In the genomic region with DNA sequence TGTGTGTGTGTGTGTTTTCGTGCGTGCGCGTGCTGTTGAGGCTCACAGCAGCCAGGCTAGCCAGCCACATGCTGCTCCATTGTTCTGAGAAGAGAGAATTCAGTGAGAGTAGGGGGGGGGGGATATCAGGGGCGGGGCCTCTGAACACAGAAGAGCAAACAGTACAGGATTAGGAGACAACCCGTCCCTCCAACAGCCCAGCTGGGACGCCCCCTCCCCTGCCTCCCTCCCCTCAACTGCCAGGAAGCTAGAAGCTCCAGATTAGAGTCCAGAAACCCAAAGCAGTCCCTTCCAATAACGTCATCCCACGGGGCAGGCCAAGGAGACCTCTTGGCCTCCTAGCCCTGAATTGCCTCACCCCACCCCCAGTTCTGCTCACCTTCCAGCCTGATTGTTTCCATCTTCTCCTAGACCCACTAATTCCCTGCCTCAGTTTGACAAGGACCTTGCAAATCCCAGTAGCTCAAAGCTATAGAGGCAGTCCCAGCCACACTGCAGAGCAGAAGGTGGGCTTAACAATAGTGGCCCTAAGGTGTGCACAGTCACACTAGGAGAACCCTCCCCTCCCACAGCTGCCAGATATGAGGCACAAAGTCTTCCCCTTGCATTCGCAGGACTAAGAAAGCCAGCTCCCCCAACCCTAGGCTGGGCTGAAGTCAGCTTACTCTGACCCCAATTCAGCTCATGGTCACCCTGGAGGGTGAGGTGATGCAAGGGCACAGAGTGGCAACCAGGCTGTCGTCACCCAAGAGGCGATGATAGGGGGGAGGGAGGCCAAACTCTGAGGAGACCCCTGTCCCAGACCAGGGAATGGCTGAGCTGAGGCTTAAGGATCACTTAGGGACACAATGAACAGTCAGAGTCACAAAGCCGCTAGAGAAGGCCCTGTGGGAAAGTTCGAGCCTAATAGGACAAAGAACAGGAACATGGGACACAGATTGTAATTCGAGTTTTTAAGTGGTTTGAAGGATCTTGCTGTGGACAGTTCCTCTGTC, we compare ENCODE assay signal across 9 mouse cellular contexts. TPM values are rescaled to one million over a fixed set of nuclear protein-coding genes. Genes with fewer than 3 reads are reported as not detected.
DNase-seq lines count a peak whose midpoint lies in the region; ATAC-seq lines count a peak whose summit lies in the region.
"Had no signal": no experiment of that assay in that cellular context is flagged by ENCODE, and none has a peak within 500 bp of the region (broad histone marks: within the 10 kb centered on the region; RNA-seq: fewer than 3 reads in every experiment).

No protein-coding gene starts in this region.

- peak overlapping the region; percentile 80 for H3K4me3 ChIP-seq in heart, embryonic 10.5 days
- H3K4me3 ChIP-seq in heart, embryonic 15.5 days, result peak overlapping the region; percentile 82

- H3K27ac ChIP-seq in heart, embryonic 10.5 days, result peak overlapping the region; percentile 87
- H3K27ac ChIP-seq in heart, embryonic 15.5 days, result peak overlapping the region; percentile 88

- peak; percentile 83 for DNase-seq in heart, embryonic 10.5 days (ENCODE audit: low spot score)
- no peak for DNase-seq in heart, postnatal 25 days (ENCODE audit: low spot score)
- DNase-seq in ZHBTc4 (ENCODE audit: low read depth, low spot score), result peak; percentile 54
- peak; percentile 25 for DNase-seq in lung, postnatal 36 days
- DNase-seq in frontal cortex, postnatal 36 days (ENCODE audit: low spot score in 2 of 2), result no peak
- DNase-seq in cerebellum, adult 9-10 months, result no peak
- DNase-seq in layer of hippocampus, postnatal 10 days (ENCODE audit: low spot score in 2 of 2), result no peak

- peak overlapping the region; percentile 93 for H3K4me2 ChIP-seq in heart, embryonic 15.5 days

- peak overlapping the region; percentile 76 for H3K9ac ChIP-seq in heart, embryonic 15.5 days

- intact Hi-C loops in heart, postnatal 25 days (cut with DNase I), result no loop called here

- ATAC-seq in heart, embryonic 15.5 days (replicated peaks; ENCODE audit: insufficient number of reproducible peaks, insufficient read depth, low FRiP score, low read depth), result no peak

- peaks cover 71% of the 10 kb centered on the region for H3K4me1 ChIP-seq in heart, embryonic 10.5 days
- peaks cover 61% of the 10 kb centered on the region for H3K4me1 ChIP-seq in heart, embryonic 15.5 days (replicated peaks)

- H3K36me3 ChIP-seq in heart, embryonic 10.5 days, result peaks cover 4% of the 10 kb centered on the region; the same call in 1 of the 2 replicates
- no peaks in the 10 kb centered on the region for H3K36me3 ChIP-seq in heart, embryonic 15.5 days

- H3K27me3 ChIP-seq in heart, embryonic 10.5 days (ENCODE audit: insufficient read depth, poor library complexity, severe bottlenecking), result peaks cover 8% of the 10 kb centered on the region; the same call in 1 of the 2 replicates
- peaks cover 4% of the 10 kb centered on the region; the same call in 1 of the 2 replicates for H3K27me3 ChIP-seq in heart, embryonic 15.5 days

- WGBS in heart, embryonic 10.5 days, result 8% methylated on average over 15 of the region's 15 CpGs
- 16% methylated on average over 15 of the region's 15 CpGs for WGBS in heart, embryonic 15.5 days

- H3K9me3 ChIP-seq in heart, embryonic 10.5 days, result no peaks in the 10 kb centered on the region
- H3K9me3 ChIP-seq in heart, embryonic 15.5 days (replicated peaks), result no peaks in the 10 kb centered on the region
- H3K9me3 ChIP-seq: G1E had no signal

RNA-seq across cellular contexts. Expression of gene Carhsp1, which starts 1.6 kb away (rescaled TPM):
- polyA plus RNA-seq in heart, embryonic 10.5 days (2016; fragmentation: Nextera tagmentation; extraction: Ambion mirVana), result 127 and 133 TPM in 2 replicates
- 10 to 100 TPM; 17.6 to 20.9 TPM for total RNA-seq in heart, postnatal 25 days (2021)
- polyA plus RNA-seq in heart, embryonic 15.5 days (2015; fragmentation: Nextera tagmentation; extraction: Ambion mirVana), result 71.1 and 82.7 TPM in 2 replicates
- 10 to 100 TPM; 21.8 to 22.1 TPM for total RNA-seq in layer of hippocampus, postnatal 10 days (2021)

RNA-seq across cellular contexts. Expression of gene Gm5767, which starts 10.2 kb away (rescaled TPM):
- not detected in 2 replicates for polyA plus RNA-seq in heart, embryonic 10.5 days (2016; fragmentation: Nextera tagmentation; extraction: Ambion mirVana)
- not detected for total RNA-seq in heart, postnatal 25 days (2021)
- not detected in 2 replicates for polyA plus RNA-seq in heart, embryonic 15.5 days (2015; fragmentation: Nextera tagmentation; extraction: Ambion mirVana)
- total RNA-seq in layer of hippocampus, postnatal 10 days (2021), result not detected
- total RNA-seq: G1E had no signal
- polyA plus RNA-seq: G1E had no signal

RNA-seq across cellular contexts. Expression of gene Tmem186, which starts 32.8 kb away (rescaled TPM):
- 19.2 and 20.9 TPM in 2 replicates for polyA plus RNA-seq in heart, embryonic 10.5 days (2016; fragmentation: Nextera tagmentation; extraction: Ambion mirVana)
- 10 to 100 TPM; 17.0 to 18.0 TPM for total RNA-seq in heart, postnatal 25 days (2021)
- 14.9 and 18.4 TPM in 2 replicates for polyA plus RNA-seq in heart, embryonic 15.5 days (2015; fragmentation: Nextera tagmentation; extraction: Ambion mirVana)
- 10 to 100 TPM; 10.9 to 11.1 TPM for total RNA-seq in layer of hippocampus, postnatal 10 days (2021)

RNA-seq across cellular contexts. Expression of gene Pmm2, which starts 32.9 kb away (rescaled TPM):
- polyA plus RNA-seq in heart, embryonic 10.5 days (2016; fragmentation: Nextera tagmentation; extraction: Ambion mirVana), result 49.1 and 52.8 TPM in 2 replicates
- 10 to 100 TPM; 29.8 to 30.8 TPM for total RNA-seq in heart, postnatal 25 days (2021)
- polyA plus RNA-seq in heart, embryonic 15.5 days (2015; fragmentation: Nextera tagmentation; extraction: Ambion mirVana), result 34.9 and 39.1 TPM in 2 replicates
- total RNA-seq in layer of hippocampus, postnatal 10 days (2021), result 10 to 100 TPM; 32.3 to 32.5 TPM

Comparison
In these comparisons a context has a peak if more than half of its experiments do, and no peak if none do; other contexts are left out.
1. DNase-seq: peak in heart, embryonic 10.5 days (single experiment), ZHBTc4 (single experiment) and lung, postnatal 36 days (single experiment); none in heart, postnatal 25 days (single experiment), frontal cortex, postnatal 36 days (0 of 2), cerebellum, adult 9-10 months (single experiment) and layer of hippocampus, postnatal 10 days (0 of 2).